Mouse (Mus musculus): ENCODE data around the gene Med16. TPM values are rescaled to one million over a fixed set of nuclear protein-coding genes. Genes with fewer than 3 reads are reported as not detected.

Gene Med16
- total RNA-seq, 2 experiments from 2014 or later: 64.1 to 64.7 TPM

DNA sequence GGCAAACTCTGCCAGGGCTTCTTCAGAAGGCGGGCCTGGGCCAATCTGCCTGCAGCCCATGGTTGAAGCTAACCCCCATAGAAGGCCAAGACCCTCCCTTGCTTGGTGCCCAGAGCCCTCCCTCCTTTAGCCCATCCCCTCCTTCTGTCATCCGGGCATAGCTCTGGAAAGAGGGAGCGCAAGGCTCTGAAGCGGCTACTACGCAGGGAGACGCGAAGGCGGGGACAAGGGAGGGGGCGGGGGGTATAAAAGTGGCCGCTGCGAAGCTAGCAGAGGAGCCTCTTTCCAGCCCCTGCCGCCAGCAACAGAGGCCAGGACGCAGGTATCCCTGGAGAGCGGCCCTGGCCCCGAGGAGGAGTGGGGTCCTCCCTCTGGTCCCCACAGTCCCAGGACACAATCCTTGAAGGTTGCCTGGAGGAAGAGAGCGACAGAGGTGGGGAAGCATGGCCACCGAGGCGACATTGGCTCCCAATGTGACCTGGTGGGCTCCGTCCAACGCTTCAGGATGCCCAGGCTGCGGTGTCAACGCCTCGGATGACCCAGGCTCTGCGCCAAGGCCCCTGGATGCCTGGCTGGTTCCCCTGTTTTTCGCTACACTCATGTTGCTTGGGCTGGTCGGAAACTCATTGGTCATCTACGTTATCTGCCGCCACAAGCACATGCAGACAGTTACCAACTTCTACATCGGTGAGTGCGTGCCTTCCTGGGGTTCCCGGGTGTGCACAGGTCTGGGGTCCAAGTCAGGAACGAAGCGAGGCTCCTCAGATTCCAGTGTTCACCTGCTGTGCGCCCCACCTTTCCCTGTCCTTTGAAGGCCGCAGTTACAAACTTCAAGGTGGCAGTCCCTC, 9.7 kb upstream of the Med16 start:
- no peak for DNase-seq (ENCODE audit: low spot score in 2 of 2)

DNA sequence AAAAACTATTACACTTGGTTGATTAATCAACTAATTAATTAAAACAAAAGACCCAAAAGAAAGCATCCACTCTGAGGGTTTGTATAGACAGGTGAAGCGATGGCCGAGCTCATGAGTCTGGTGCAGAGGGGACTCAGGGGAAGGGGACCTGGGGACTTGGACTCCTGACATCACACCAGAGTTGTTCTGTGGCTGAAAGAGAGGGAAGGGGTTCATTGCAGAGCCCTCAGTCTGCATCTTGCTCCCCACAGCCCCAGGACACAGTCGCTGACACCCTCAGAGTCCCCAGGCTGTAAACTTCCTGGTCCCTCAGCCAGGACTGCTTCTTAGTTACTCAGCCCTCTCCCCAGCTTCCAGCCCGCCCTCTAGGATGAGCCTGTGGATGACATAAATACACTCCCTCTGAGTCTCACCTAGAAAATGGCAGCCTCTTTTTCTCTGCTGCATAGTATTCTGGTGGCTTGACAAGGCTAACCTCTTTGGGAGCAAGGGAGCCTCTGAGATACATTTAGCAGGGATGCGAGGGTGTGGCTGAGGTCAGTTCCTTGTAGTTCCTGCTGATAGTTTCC, 8.9 kb upstream of the Med16 start:
- no peak for DNase-seq (ENCODE audit: low spot score in 2 of 2)

DNA sequence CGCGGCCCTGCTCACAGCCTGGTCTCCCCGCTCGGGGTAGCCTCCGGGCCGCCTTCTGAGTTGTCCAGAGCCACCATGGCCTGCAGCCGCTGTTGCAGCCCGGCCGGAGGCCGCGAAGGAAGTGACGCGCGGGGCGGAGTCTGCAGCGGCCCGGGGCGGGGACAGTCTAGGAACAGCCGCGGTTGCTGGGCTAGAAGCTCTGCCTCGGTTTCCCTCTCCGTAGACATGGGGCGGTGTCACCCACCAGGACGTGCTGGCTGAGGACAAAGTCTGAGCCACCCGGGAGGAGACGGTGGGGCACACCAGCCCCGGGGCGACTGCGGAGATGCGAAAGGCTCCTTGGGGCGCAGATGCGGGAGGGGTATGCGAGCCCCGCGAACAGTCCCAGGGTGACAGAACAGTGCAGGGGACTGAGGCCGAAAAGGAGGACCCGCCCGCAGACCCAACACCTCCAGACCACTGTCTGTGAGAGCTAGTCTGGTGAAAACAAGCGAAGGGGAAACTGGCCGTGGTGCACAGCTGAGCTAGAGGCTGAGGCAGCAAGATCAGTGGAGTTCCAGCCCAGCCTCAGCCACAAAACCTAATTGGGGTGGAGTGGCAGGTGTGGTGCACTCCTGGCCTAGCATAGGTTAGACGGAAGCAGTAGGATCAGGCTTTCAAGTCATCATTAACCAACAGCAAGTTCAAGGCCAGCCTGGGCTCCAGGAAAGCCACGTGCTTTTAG, 8.2 kb upstream of the Med16 start, which contains the start of gene Kiss1r:
Gene Kiss1r (plus strand): TSS at position 164 of the 724 bp plus-strand sequence.
- peak; percentile 73 to 77 for DNase-seq (ENCODE audit: low spot score in 2 of 2)

DNA sequence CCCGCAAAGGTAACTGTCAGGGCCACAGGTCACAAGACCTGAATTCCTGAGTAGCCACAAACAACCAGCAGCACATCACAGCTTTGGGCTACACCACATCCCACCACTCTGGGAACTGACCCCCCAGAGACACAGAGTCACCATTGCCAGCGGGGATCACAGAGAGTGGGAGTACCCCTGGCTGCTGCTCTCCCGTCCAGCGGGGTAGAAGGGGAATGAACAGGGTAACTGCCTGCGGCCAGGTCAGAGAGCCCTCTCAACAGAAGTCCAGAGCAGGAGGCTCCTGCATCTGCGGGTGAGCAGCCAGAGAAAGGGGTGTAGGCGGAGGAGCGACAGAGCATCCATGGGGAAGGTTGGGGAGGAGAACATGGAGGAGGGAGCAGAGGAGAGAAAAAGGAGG, 7.4 kb upstream of the Med16 start:
- no peak for DNase-seq (ENCODE audit: low spot score in 2 of 2)

DNA sequence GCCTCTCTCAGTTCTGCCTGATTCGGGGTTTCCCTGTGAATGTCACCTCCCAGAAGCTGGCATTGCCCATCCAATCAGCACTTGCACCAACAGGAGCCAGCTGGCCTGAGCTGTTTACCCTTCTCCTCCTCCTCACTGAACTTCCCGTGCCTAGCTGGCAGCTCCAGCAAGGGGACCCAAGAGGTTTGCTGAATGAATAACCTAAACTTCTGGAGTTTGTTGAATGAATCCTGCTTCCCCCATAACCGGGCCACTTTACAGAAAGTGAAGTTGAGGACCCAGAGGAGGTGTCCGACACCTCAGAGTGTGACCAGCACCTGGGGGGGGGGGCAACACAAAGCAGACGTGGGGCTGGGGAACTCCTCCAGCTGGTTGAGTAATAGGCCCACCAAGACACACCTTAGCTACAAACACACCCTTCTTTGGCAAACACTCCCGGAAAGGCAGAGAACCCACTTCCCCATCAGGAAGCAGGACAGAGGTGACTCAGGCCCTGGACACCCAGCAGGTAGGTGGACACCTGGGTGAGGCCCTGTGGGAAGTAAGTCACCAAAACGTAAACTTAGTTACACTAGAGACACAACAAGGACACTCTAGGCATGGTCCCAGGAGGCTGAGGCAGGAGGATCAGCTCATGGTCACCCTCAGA, 6.3 kb upstream of the Med16 start:
- DNase-seq (ENCODE audit: low spot score in 2 of 2): no peak

DNA sequence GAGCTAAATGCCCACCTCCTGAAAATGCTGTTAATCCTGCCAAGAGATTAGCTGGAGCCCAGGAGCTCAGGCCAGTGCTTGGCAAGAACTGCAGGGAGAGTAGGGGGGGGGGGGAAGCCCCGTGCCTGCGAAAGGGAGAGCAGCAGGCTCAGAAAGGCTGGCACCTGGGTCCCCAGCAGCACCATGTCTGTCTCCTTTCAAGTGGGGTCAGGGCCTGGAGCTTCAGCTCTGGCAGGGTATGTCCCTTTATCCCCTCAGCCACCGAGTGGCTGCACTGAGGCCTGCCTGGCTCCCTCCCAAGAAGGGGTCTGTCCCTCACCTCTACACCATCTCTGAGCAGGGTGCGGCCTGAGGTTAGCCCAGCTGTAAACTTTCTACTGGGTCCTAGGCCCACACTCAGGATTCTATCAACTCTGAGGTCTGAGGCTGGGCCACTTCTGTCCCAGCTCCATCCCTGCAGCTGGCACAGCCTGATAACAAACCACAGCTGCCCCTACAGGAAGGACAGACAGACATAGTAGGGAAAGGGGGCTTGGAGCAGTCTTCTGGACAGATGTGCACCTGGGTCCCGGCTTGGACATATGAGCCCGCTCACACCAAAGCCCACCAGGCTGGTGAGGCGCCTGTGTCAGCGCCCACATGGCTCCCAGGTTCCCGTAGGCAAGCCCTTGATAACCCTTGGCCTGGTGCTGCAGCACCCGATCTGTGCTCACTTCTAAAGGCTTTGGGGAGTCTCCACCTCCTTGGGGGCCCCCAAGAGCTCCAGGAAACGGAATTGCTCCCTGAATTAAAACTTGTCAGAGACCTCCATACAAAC, 5.6 kb upstream of the Med16 start:
- DNase-seq (ENCODE audit: low spot score in 2 of 2): no peak

DNA sequence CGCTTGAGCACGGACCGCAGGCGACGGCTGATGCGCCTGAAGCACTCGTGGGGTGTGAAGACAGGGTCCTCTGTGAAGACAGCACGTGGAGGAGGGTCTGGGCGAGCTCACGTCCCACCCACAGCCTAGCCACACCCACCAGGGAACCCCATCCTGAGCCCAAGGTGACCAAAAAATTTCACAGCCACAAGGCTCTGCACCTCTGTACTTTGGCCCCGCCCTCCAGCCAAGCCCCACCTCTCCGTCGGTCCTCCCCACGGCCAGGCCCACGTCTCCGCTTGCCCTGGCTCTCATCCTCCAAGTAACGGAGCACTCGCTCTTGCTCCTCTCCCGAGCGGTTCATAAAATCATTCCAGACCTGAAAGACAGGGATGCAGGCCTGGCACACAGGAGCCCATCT, 3.7 kb upstream of the Med16 start:
- DNase-seq (ENCODE audit: low spot score in 2 of 2): no peak

DNA sequence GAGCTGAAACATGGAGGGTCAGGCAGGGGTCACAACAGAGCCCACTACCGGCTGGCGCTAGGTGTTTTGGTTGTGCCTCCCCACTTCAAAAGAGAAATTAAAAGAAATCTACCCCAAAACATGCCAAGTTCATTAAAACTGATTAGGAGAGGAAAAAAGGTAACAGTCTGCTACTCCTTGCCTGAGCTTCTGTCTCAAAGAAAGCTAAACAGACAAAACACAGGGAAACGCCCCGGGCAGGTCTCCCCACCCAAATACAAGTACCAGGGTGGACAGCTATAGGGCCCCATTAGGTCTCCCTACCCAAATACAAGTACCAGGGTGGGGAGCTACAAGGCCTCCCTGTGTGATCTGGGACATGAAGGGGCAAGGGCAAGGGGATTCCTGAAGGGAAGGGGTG, 1.8 kb upstream of the Med16 start, which contains the start of gene Gm26602:
Gene Gm26602 (plus strand): TSS at position 301 of the 400 bp plus-strand sequence.
- DNase-seq (ENCODE audit: low spot score in 2 of 2): no peak

DNA sequence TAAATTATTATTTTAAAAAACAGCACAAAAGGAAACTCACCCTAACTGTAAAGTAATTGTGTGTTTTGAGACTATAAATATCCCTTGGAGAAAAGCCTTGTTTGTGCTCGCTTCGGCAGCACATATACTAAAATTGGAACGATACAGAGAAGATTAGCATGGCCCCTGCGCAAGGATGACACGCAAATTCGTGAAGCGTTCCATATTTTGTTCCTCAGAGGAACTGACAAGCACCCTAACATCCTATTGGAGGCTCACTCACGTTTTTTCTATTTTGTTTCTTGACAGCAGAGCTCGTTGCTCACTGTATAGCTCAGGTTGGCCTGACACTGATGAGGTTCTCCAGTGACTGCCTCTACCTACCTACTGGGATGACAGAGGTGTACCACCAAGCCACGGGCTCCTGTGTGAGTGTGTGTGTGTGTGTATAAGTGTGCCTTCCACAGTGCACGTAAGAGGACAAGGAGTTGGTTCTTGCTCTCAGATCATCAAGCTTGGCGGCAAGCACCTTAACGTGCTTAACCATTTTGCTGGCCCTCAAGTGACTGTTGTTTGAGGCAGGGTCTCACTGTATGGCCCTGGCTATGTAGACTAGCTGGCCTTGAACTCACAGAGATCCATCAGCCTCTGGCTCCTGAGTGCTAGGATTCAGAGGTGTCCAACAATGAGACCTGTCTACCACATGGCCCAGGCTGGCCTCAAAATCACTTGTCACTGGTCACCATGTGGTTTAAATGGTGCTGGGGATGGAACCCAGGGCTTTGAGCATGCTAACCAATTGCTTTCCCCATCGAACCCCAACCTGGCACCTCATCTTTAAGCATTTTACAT, 584 bp upstream of the Med16 start:
- DNase-seq (ENCODE audit: low spot score in 2 of 2): no peak

DNA sequence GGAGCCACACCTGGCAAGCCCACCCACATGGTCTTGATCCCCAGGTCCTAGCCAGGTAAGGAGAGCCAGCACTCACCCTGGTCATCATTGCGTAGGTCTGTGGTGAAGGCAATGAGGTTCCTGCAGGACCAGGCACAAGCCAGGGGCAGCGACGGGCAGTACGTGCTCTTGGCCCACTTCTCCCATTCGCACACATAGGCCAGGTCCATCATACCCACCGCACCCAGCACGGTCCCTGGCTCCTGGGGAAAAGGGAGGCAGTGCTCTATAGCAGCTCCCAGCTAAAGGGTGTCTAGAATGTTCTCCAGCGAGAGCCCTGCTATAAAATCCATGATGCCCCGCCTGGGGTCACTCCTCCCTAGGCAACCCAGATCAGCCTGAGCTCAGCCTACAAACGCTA, 1.3 kb downstream of the Med16 start:
- no peak for DNase-seq (ENCODE audit: low spot score in 2 of 2)

DNA sequence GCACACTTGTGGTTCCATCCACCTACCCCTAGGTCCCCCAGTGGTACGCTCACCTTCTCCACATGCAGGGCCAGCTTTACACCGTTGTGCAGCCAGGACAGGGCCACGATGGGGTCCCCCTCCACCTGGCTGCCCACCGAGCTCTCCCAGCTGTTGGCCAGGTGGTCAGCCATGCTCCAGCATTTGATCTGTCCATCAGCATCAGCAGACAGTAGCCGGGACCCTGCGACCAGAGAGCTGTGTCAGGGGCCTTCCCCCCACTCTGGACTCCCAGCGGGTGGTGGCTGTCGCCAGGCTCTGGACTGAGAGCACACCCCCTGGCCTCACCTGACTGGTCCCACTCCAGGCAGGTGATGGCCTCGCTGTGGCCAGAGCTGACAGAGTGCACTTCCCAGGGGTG, 2.0 kb downstream of the Med16 start:
- no peak for DNase-seq (ENCODE audit: low spot score in 2 of 2)

DNA sequence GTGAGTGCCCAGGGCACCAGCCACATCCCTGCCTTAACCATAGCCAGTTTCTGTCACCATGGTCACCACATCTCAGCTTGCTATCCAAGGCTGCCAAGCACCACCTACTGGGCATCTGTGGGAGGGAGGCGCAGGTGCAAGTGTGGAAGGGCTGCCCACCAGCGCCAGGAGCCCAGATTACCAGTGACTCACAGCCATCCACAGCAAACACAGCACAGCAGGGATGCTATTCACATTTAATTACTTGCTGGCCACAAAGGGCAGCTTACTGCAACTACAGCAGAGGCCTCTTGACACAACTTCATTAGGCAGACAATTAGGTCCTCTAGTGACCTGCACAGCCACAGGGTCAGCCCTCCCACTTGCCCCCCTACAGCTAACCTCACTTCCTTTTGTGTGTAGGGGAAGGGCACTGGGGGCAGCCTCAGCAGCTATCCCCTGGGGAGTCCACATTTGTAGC, 7.7 kb downstream of the Med16 start:
- no peak for DNase-seq (ENCODE audit: low spot score in 2 of 2)

DNA sequence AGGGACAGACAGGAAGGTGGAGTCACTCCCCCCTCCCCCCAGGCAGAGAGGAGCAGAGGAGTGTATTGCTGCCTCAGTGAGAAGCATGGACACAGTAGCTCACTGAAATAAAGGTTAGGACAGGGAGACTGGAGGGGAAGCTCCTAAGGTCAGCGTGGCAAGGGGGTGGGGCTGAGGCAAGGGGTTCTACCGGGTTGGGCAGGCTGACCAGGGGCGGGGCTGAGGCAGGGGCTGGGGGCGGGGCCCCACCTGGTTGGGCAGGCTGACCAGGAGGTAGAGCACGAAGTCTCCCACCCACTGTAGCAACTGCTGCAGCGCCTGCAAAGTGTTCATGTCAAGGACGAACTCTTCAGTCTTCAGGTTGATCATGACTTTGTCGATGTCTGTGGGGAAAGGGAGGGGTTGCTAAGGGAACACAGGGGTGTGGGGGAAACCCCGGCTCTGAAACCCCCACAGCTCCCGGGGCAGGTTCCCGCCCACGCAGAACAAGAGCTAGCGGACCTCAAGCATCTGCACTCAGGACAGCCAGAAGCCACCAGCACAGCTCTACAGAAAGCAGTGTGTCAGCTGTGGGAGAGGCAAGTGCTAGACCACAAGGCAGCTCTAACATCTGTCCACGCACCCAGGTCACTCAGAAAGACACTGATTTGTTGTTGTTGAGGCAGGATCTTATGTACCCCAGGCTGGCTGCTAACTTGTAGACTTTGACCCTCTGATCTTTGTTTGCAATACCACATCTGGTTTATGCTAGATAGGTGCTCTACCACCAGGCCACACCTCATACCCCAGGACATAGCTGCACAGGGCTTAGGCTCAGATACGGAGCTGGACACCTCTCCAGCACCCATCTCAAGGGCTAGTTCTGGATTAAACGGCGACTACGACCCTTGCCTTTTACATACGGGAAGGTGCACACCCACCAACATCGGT, 11.1 kb downstream of the Med16 start:
- DNase-seq (ENCODE audit: low spot score in 2 of 2): no peak

DNA sequence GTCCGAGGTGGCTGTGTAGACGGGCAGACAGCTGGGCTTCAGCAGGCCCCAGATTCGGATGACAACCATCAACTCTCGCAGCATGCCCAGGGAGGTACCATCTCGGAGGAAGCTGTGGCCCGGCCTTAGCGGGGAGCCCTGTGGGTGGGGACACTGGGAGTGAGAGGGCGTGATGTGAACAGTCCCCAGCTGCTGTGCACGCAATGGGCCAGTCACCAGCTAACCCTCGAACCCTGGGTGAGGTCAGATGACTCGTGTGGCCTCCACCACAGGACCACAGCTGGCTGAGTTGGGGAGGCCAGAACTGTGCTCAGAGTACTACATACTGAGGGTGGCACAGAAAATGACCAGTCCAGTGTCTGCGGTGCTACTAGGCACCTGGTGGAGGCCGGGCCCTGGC, 11.9 kb downstream of the Med16 start:
- DNase-seq (ENCODE audit: low spot score in 2 of 2): no peak

DNA sequence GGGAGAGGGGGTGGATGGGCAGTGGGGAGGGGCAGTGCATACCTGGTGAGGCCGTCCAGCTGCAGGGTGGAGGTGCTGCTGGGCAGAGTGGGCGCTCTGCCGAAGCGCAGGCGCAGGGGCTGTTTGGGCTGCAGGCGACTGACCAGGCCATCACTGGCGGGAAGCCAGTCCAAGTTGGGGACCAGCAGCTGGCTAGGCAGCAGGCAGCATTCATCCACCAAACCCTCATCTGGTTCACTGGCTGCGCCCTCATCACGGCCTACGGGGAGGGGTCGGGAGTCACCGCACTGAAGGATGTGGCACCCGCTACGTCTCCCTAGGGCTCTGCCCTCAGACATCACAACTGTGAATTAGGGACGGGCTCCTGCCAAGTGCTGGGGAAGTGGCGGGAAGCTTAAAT, 12.4 kb downstream of the Med16 start:
- no peak for DNase-seq (ENCODE audit: low spot score in 2 of 2)

DNA sequence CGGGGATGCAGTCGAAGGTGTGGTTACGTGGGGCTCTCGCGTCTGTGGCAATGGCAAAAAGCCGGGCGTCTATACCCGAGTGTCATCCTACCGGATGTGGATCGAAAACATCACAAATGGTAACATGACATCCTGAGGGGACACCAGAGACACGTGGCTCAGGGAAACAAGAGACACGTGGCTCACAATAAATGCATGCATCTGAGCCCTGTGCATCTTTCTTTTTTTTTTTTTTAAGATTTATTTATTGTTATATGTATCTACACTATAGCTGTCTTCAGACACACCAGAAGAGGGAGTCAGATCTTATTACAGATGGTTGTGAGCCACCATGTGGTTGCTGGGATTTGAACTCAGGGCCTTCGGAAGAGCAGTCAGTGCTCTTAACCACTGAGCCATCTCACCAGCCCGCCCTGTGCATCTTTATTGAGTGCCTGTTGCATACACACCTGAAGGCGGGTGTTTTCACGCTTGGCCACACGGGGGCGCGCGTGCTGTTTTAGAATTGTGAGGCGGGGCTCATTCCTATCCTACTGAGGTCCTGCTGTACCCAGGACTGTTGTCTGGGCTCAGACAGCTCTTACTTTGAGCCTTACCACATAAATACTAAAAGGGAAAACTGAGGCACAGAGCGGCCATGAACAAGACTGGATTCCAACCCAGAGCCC, 16.1 kb downstream of the Med16 start:
- DNase-seq (ENCODE audit: low spot score in 2 of 2): peak; percentile 42 to 77

DNA sequence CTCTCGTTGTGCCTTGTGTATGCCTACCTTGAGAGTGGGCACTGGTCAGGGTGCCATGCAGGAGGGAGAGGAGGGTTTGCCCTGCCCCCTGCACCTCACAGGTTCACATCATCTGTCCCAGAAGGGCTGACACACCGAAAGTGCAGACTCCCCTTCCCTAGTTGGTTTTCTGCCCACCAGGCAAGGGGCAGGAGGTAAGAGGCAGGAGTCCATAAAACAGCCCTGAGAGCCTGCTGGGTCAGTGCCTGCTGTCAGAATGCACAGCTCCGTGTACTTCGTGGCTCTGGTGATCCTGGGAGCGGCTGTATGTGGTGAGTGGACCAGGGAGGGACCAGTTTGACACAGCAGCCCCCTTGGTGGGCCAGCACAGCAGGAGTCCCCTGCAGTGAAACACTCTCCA, 18.1 kb downstream of the Med16 start, which contains the start of gene Cfd:
Gene Cfd (plus strand): TSS at position 184 of the 400 bp plus-strand sequence.
- DNase-seq (ENCODE audit: low spot score in 2 of 2): no peak

DNA sequence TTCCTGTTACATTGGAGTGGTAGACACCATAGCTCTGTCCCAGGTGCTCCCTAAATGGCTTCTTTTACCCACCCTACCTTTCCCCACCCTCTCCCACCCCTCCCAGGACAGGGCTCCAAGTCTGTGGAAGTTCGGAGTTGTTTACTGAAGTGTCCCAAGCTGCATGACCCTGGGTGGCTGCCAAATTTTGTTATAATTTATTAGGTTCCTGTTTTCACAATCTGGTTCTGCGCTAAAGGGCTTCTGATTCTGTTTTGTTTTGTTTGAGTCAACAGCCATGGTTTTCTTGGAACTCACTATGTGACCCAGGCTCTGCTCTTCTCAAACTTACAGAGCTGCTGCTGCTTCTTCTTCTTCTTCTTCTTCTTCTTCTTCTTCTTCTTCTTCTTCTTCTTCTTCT, 19.3 kb downstream of the Med16 start:
- DNase-seq (ENCODE audit: low spot score in 2 of 2): no peak

Measured in adrenal gland, postnatal 4 days (tissue).